Mouse (Mus musculus): ENCODE results near the gene Babam2.
"Not testable (repeated sequence)": the region's sequence is repeated elsewhere in the genome, so short reads cannot be mapped to it uniquely, and the experiment has no call there.

Gene Babam2

GRCm38 (mm10) chr5:31829588-31829987 lies 132.1 kb downstream of the Babam2 start:
- DNase-seq (ENCODE audit: low read depth, low spot score): no peak

DNA sequence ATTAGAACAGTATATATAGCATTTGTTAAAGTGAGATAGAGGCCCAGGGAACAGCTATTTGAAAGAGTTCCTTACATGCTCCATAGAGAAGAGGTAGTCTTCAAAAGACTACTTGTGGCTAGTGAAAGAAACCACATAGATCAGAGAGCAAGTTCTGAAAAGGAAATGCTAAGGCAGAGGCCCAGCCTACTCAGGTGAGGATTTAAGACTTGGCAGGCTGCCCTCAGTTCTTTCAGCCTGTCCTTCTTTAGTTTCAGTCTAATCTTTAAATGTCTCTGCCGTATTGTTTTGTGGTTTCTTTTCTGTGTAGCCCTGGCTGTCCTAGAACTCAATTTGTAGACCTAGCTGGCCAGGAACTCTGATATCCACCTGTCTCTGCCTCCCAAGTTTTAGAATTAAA lies 134.1 kb downstream of the Babam2 start:
- no peak for DNase-seq (ENCODE audit: low read depth, low spot score)

GRCm38 (mm10) chr5:31835691-31836090 lies 138.2 kb downstream of the Babam2 start:
- no peak for DNase-seq (ENCODE audit: low read depth, low spot score)

DNA sequence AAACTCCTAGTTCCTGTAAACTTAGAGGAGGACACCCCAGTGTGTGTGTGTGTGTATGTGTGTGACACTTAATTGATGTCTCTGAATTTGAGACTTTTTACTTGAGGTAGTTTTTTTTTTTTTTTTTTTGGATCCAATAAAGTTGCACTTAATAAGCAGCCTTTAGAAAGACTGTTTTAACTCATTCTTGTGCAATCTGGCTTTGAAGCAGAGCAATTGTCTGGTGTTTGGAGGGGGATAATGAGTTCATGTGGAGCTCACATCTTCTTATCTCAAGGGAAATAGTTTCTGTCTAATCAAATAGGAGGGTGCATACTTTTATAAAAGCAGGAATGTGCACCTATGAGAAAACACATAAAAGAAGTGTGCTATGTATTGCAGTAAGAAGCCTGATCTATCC lies 142.5 kb downstream of the Babam2 start:
- no peak for DNase-seq (ENCODE audit: low read depth, low spot score)

DNA sequence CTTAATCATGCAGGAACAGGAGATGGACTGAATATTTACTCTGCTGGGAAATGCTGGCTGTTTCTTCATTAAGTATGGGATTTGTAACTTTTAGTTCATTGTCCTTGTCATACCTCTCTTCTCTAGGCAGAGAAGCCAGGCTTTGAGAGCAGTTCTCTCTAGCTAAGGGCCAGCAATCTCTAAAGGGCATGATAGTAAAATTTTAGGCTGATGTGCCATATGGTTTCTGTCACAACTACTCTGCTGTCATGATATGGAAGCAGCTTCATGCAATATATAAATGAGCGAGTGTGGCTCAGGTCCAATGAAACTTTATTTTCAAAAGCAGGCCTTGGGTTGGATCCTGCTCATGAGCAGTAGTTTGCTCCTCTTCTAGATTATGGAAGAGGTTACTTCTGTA lies 142.9 kb downstream of the Babam2 start:
- DNase-seq (ENCODE audit: low read depth, low spot score): no peak

GRCm38 (mm10) chr5:31844856-31845255 lies 147.4 kb downstream of the Babam2 start:
- DNase-seq (ENCODE audit: low read depth, low spot score): no peak

GRCm38 (mm10) chr5:31846971-31847370 lies 149.5 kb downstream of the Babam2 start:
- no peak for DNase-seq (ENCODE audit: low read depth, low spot score)

DNA sequence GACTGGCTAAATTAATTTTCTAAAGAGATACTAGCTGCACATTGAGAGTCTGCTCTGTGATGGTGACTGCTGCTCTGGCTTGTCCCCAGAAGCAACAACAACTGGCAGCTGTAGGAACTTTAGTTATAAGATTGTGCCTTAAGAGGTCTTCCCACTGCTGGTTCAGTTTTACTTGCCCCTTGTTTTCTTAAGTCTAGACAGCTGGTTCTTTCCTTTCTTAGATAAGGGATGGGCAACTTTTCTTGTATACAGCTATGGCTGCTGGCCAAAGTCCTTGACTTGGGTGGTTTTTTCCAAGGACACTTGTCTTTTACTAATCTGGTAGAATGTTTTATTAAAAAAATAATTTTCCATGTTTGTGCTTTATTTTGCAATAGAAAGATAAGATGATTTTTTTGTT lies 151.5 kb downstream of the Babam2 start:
- DNase-seq (ENCODE audit: low read depth, low spot score): no peak

GRCm38 (mm10) chr5:31852786-31853185 lies 155.3 kb downstream of the Babam2 start:
- no peak for DNase-seq (ENCODE audit: low read depth, low spot score)

- no peak for DNase-seq (ENCODE audit: low read depth, low spot score)
These were observed 156.3 kb downstream of the Babam2 start for GRCm38 (mm10) chr5:31853831-31854230.

DNA sequence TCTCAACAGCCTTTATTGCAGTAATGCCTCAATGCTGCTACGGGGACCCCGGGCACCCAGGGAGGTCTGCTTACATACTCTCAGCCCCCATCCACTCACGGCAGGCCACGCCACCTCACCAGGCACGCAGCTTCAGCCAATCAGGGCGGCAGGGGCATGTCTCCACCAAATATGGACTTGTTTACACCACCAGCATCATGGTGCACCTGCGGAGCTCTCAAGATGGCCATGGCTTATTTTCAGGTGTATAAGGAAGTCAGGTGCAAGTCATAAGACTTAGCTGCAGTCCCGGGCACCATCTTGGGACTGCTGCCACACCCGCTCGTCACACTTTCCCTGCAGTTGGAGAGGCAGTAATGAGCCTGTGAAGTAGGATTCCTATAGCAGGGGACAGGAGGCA lies 161.4 kb downstream of the Babam2 start:
- DNase-seq (ENCODE audit: low read depth, low spot score): not testable (repeated sequence)

DNA sequence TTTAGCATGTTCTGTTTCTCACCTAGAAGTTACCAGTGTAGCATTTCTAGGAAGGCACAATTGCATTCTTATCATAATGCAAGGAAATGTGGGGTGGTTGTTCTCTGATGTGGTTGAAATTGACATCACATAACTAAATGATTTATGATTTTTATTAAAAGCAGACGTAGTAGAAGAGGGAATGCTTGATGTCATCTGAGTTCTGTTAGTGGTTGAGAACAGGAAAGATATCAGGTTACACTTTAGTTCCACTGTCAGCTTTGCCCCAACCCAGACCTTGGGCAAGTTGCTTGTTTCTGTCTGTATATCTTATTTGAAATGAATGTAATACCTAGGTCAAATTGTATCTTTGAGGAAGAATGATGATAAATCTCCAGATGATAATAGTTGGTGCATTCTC lies 162.9 kb downstream of the Babam2 start:
- DNase-seq (ENCODE audit: low read depth, low spot score): no peak

DNA sequence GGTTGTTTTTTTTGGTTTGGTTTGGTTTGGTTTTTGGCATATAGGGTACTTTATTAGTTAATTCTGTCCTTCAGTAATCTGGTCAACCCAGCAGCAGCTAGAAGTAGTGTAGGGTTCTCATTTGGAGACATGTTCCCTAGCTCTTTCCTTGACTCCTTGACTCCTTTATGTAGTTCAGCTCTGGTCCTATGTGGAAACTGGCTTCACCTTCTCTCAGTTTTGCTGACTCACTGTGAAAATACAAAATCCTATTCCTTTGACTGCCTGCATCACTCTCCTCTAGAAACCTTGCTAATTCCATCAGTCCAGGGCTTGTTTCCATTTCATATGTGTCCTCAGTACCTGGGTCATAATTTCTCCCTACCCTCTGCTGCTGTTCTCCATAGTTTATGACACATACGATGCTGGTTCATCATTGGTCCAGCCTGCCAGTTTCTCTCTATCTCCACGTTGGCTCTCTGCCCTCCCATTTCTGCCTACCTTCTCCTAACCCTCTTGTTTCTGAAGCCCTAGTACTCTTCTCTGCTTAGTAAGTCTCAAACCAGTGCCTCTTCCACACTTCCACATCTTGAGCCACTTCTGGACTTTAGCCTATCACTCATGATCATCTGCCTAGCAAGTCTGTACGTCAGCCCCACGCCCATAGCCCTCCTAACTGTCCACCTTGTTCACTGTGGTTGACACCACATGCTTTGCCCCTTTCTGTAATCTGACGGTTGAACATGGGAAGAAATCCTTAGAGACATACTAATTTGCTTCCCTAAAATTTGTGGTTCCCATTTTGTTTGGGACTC lies 163.5 kb downstream of the Babam2 start:
- no peak for DNase-seq (ENCODE audit: low read depth, low spot score)

- DNase-seq (ENCODE audit: low read depth, low spot score): no peak
These were observed 165.4 kb downstream of the Babam2 start for GRCm38 (mm10) chr5:31862753-31863468.

- DNase-seq (ENCODE audit: low read depth, low spot score): no peak
These were observed 166.6 kb downstream of the Babam2 start for GRCm38 (mm10) chr5:31864095-31864494.

DNA sequence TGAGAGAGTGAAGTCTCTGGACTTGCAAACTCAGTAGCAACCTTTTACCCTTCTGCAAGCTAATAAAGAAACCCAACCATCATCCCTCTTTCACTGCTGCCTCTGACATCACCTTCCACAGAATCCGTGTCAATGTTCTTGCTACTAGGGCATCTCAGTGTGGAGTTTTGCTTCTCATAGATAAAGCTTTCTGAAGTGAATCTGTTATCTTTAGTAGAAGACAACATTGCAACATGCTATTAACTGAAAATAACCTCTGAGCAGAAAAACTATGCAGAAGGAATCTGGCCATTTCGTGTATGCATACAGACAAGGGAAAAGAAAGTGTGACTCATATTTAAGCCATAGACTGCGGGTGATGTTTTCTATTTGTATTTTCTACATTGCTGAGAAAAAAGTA lies 168.6 kb downstream of the Babam2 start:
- DNase-seq (ENCODE audit: low read depth, low spot score): no peak

GRCm38 (mm10) chr5:31870856-31871520 lies 173.5 kb downstream of the Babam2 start:
- no peak for DNase-seq (ENCODE audit: low read depth, low spot score)

DNA sequence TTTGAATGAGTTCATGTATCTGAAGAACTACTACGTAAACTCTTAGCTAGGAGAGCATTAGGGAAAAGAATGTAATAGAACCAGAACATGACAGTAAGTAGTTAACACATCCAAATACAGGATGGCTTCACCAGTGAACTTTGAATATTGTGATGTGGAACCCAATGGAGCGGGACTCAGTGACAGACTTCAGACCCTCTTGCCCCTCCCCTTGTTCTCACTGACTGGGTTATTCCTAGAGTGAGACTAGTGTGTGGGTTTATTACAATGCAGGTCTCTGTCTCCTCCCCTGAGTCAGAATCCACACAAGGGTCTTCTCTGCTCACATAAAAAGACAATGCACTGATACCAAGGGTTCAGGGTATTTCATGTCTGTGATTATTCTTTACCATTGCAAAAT lies 175.8 kb downstream of the Babam2 start:
- no peak for DNase-seq (ENCODE audit: low read depth, low spot score)

GRCm38 (mm10) chr5:31874543-31874942 lies 177.1 kb downstream of the Babam2 start:
- DNase-seq (ENCODE audit: low read depth, low spot score): no peak

- DNase-seq (ENCODE audit: low read depth, low spot score): no peak
These were observed 178.0 kb downstream of the Babam2 start for GRCm38 (mm10) chr5:31875443-31875842.

- DNase-seq (ENCODE audit: low read depth, low spot score): no peak
These were observed 178.9 kb downstream of the Babam2 start for GRCm38 (mm10) chr5:31876216-31876974.

GRCm38 (mm10) chr5:31880457-31880856 lies 183.0 kb downstream of the Babam2 start:
- DNase-seq (ENCODE audit: low read depth, low spot score): no peak
